Mouse (Mus musculus): Measurements from ENCODE around the gene Wfdc8. TPM values are rescaled to one million over a fixed set of nuclear protein-coding genes. Genes with fewer than 3 reads are reported as not detected.
"Not testable (repeated sequence)": the region's sequence is repeated elsewhere in the genome, so short reads cannot be mapped to it uniquely, and the experiment has no call there.

Gene Wfdc8
- total RNA-seq (2022): under 1 TPM in 2 of 4 experiments, not detected in 2; 0.35 to 0.89 TPM

GRCm38 (mm10) chr2:164613471-164613870, at the start of gene Wfdc8, which contains the start of gene Wfdc6b:
Wfdc8 (minus strand) TSS chr2:164613626.
Wfdc6b (plus strand) TSS chr2:164613522.
- DNase-seq: not testable (repeated sequence)

DNA sequence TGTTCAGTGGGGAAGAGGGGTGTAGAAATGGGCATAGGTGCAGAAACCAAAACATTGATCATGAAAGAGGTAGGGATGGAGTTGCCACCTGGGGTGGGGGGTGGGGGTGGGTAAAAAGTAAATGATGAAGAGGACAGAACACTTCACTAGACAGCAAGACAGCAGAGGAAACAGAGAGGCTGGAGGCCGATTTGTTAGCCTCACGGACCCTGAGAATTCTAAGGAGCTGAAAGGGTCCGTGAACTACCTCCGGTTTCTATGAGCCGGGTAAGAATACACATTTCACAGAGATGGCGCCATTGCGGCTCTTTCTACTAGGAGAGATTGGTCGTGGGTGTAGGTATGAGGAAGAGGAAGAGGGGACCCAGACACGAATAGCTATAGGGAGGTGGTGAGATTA, 43.1 kb upstream of the Wfdc8 start, which contains the start of gene Wfdc9:
TSS of gene Wfdc9 (minus strand) at position 101 of the 400 bp plus-strand sequence.
- DNase-seq: no peak

DNA sequence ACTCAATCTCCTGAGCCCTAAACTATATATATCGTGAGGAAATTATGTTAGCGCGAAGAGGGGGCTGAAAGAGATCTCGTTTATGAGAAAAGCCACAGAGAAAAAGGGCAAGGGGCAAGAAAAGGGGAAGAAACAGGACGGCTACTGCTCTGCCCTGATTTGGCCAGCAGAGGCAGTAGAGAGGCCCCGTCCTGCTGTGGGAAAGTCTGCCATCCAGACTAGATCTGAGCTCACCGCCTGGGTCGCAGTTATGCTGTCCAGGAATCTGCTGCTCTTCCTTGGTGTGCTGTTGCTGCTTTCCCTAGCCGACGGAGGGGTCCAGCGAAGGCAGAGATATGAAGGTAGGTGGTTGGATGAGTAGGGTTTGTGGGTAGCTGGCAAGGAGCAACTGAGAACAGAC, 42.4 kb upstream of the Wfdc8 start, which contains the start of gene Wfdc10:
TSS of gene Wfdc10 (plus strand) at position 189 of the 400 bp plus-strand sequence.
- peak; percentile 9 for DNase-seq

DNA sequence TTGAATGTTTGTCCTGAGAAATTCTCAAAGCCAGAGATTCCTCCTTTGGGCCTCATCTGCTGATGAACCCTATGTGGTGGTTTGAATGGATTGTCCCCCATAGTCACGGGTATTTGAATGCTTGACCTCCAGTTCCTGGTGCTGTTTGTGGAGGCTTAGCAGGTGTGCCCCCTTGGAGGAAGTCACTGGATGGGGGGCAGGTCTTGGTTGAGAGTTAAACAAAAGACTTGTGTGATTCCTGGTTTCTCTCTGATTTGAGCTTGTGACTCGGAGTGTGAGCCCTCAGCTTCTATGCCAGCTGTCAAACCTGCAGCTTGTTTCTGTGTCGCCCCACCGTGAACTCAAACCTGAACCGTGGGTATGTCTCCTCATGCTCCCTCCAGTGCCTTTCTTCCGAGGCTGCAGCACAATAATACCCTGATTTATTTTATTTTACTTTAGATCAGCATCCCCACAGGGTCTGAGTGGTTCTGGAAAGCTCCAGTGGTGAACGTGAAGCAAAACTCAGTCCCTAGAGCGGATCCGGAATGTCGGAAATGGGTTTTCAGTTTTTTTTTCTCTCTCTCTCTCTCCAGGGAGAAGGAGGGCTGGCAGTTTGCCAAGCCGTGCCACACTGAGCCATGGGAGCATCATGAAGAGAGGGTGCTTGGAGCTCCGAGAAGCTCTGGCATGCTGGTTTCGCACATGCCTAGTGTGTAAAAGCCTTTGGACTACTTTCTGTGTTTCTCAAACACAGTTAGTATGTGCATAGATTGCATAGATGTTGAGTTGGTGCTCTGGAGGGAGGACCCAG, 28.7 kb upstream of the Wfdc8 start:
- no peak for DNase-seq

GRCm38 (mm10) chr2:164641129-164641528, 27.7 kb upstream of the Wfdc8 start:
- no peak for DNase-seq

GRCm38 (mm10) chr2:164638696-164639095, 25.3 kb upstream of the Wfdc8 start, which contains the start of gene Wfdc16:
Wfdc16 (minus strand) TSS chr2:164638796.
- no peak for DNase-seq

GRCm38 (mm10) chr2:164635266-164635665, 21.8 kb upstream of the Wfdc8 start:
- no peak for DNase-seq

- no peak for DNase-seq
Observed at GRCm38 (mm10) chr2:164621775-164622174, 8.3 kb upstream of the Wfdc8 start.

- DNase-seq: no peak
Observed at GRCm38 (mm10) chr2:164619050-164619449, 5.6 kb upstream of the Wfdc8 start.

DNA sequence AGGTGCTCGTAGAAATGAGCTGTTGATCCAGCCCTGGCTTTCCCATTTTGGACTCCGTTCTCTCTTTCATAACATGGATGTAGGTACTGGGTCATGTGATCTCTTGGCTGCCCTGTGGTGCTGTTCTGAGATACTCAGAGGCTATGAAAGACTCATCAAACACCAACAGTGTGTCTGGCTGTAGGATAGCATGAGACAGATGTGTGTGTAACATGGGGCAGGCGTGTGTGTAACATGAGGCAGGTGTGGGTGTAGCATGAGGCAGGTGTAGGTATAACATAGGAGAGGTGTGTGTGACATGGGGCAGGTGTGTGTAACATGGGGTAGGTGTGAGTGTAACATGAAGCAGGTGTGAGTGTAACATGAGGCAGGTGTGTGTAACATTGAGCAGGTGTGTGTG, 2.0 kb upstream of the Wfdc8 start:
- DNase-seq: no peak

DNA sequence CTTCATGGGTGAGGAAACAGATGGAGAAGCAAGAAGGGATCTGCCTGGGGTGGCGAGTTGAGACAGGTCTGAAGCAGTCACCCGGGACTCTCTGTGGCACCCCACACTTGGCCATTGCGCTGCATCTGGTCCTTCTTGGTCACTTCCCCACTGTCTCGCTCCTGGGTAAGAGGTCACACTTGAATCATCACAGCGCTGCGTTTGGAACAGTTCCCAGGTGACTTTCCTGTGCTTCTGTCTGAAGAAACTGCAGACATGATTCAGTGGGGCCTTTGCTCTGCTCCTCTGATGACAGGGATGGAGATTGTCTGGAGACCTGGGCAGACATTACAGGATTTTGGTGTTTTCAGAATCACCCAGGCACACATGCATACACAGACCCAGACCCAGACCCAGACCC, 4.6 kb downstream of the Wfdc8 start:
- DNase-seq: peak; percentile 21

GRCm38 (mm10) chr2:164604411-164604810, 9.0 kb downstream of the Wfdc8 start:
- no peak for DNase-seq

DNA sequence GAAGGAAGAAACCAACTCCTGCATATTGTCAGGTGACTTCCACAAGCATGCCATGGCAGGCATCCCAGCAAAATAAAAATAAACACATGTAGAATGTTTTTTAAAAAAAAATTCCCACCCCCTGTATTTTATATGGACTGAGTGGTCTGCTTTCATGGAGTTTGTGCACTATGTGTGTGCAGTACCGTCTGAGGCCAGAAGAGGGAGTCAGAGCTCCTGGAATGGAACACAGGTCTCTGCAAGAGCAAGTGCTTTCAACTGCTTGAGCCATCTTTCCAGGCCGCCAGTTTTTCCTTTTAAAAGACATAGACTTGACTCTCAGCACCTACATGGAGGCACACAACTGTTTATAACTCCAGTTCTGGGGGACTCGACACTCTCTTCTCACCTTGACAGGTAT, 9.9 kb downstream of the Wfdc8 start:
- DNase-seq: no peak

DNA sequence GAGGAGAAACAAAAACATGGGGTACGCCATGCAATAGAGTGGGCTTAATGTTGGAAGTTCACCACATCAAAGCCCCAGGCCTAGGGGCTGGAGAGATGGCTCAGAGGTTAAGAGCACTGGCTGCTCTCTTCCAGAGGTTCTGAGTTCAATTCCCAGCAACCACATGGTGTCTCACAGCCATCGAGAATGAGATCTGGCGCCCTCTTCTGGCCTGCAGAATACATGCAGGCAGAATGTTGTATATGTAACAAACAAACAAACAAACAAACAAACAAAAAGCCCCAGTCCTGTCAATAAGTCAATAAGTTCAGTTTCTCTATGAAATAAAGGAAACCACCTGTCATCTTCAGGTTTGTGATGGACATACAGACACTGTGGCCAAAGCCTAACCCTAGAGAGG, 13.2 kb downstream of the Wfdc8 start:
- DNase-seq: no peak

DNA sequence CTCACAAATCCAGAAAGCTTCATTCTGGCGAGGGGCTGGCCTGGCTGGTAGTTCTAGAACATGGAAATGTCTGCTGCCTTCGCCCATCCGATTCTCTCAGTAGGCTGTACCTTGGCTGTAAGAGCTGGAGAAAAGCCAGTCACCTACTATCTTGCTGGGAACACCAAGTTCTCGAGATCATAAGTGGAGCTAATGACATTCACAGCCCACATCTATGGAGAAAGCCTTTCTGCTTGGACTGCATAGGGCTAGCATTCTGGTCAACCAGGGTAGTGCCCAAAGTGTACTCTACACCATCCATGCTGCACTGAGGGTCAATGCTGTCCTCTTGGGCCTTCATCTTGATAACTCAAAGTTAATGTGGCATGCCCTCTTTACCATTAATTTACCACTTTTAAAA, 19.9 kb downstream of the Wfdc8 start, which contains the start of gene Eppin:
TSS of gene Eppin (minus strand) at position 101 of the 400 bp plus-strand sequence.
- DNase-seq: no peak

DNA sequence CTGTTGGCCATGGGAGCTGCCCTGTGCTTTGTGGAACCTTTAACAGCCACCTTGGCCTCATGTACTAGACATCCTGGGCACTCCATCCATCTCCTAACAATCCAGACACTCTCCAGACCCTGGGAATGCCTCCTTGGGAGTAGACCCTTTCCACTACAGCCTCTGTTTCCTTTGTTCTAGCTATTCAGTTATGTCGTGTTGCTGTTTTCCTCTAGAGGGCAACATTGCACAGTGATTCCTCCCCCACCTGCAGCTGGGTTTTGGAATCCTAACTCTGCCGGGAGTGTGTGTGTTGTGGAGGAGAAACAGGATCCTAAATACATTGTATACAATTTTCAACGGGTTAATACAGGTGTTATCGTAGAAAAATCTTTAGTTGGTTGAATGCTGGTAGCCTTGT, 21.4 kb downstream of the Wfdc8 start:
- DNase-seq: no peak

DNA sequence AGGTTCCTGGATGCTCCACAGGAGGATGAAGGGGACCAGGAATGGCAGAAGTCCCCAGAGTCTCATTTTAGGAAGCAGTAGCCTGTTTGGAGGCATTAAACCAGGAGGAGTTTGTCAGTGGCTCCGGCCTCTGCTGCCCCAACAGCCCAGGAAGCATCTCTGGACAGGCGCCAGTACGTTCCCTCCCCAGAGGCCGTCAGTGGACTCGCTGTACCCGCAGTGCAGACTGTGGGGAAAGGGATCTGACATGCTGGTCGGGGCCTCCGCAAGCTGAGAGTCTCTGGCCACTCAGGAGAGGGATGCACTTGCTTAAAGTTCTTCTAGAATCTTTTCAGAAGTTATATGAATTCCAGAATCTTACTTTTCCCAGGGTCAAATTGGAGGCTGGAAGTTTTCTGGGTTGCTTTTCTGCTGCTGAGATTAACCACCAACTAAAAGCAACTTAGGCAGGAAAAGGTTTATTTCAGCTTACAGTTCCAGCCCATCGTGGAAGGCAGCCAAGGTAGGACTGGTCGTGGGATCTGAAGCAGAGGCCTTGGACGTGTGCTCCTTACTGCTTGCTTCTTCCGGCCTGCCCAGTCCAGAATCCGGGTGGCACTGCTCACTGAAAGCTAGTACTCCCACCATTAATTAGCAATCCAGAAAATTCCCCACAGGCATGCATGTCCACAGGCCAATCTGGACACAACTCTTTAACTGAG, 28.3 kb downstream of the Wfdc8 start, which contains the start of gene Wfdc6a:
TSS of gene Wfdc6a (minus strand) at position 423 of the 701 bp plus-strand sequence.
- DNase-seq: not testable (repeated sequence)

- DNase-seq: not testable (repeated sequence)
Observed at GRCm38 (mm10) chr2:164573359-164573758, 40.1 kb downstream of the Wfdc8 start, which contains the start of gene Spint3. Spint3 (minus strand) TSS chr2:164573459.

GRCm38 (mm10) chr2:164567460-164567859, 46.0 kb downstream of the Wfdc8 start:
- DNase-seq: no peak

DNA sequence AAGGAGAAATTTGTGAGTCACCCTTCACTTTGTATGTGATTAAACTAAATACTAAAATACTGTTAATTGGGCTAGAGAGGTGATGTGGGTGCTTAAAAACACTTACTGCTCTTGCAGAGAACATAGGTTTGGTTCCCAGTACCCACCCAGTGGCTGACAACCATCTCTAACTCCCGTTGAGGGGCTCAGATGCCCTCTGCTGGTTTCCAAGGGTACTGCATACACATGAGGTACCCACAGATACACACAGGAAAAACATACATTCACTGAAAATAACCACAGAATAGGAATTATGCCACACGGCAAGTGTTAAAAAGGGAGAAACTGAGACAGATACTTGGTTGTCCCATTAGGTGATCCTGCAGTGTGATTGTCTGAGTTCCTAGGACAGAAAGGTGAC, 46.4 kb downstream of the Wfdc8 start:
- no peak for DNase-seq

DNA sequence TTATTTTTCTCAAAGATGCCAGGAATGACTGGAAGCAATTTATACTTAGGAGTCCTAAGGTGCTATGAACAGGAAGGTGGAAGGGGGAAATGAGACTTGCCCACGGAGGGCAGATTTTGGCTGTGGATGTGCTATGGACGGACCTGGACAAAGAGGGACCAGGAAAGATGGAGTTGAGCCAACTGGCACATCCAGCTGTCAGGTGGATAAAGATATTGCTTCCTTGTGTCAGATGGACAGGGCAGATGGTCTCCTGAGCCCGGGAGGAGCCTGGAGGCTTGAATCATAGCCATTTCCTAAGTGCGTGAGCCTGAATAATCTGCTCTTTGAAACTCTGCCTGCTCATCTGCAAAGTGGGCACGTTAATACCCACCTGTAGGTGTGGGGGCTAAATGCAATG, 49.1 kb downstream of the Wfdc8 start:
- DNase-seq: no peak

GRCm38 (mm10) chr2:164563339-164564038, 49.9 kb downstream of the Wfdc8 start:
- no peak for DNase-seq
